Mouse (Mus musculus): Measurements from ENCODE around the gene Gpr179.

GRCm38 (mm10) chr11:97286973-97287372, 64.9 kb downstream of the Gpr179 start:
- no peak for TF ChIP-seq POLR2A (IDR thresholded peaks at IDR 0.05; ENCODE audit: extremely low read depth, insufficient read depth, low read length)
- no peak for TF ChIP-seq CTCF (IDR thresholded peaks at IDR 0.05; ENCODE audit: extremely low read depth, insufficient read depth, low read length)
